Mouse (Mus musculus): Measurements from ENCODE around the gene Spata16. TPM values are rescaled to one million over a fixed set of nuclear protein-coding genes. Genes with fewer than 3 reads are reported as not detected.
"Not testable (repeated sequence)": the region's sequence is repeated elsewhere in the genome, so short reads cannot be mapped to it uniquely, and the experiment has no call there.

Gene Spata16
- total RNA-seq (2021), result not detected
- long read RNA-seq, experiment 1, result 0 reads
- long read RNA-seq, experiment 2, result 0 reads

DNA sequence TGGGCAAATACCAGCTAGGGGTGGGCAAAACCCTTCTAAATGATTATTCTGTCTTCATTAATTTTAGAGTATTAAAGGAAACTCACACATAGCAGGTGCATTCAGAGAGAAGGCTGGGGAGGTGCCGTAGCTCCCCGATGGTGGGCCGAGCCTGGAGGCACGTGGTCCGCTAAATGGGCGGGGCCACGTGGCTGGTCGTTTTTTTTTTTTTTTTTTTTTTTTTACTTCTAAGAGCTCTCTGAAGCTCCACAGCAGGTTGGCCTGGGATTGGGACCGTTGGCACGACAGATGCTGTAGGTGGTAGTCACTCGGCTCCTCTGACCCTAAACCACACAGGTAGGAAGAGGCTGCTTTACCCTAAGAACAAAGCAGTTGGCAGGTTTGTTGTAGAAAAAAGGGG lies at the start of gene Spata16:
Spata16 (plus strand) TSS at position 219 of the 400 bp plus-strand sequence.
- DNase-seq (ENCODE audit: low spot score in 2 of 2), result no peak

GRCm38 (mm10) chr3:26604861-26605260 lies 32.6 kb upstream of the Spata16 start:
- DNase-seq (ENCODE audit: low spot score in 2 of 2), result no peak

DNA sequence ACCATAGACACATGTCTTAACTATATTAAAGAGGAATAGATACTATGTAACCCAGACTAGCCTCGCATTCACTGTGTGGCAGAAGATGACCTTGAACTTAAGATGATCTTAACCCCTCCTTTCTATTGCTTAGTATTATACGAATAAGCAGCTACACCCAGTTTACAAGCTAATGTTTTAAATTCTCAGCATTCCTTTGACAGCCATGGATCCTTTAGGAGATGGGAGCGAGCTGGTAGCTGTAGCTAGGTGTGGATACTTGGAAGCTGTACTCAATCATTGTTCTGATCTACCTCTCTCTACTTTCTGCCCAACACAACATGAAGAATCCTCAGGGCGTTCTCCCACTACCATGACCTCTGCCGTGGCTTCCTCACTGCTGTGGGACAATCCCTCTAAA lies 28.9 kb upstream of the Spata16 start:
- DNase-seq (ENCODE audit: low spot score in 2 of 2), result no peak

DNA sequence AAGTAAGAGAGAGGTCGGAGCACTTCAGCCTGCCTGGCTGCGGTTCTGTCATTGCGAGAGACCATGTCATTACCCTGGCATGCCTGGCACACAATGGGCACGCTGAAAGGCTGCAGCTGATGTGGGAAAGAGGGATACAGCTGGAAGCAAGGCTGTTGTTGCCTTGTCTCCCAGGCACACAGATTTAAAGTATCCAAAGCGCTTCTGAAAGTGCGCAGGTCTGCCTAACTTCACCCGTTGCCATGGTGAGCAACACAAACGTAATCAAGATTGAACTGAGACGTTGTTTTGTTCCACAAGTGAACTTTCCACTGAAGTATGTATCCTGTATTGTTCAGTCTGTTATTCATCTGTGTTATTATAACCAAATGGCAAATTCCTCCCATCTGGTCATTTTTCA lies 1.8 kb downstream of the Spata16 start:
- DNase-seq (ENCODE audit: low spot score in 2 of 2), result peak in 1 of 2 experiments; percentile 36

GRCm38 (mm10) chr3:26639851-26640250 lies 2.4 kb downstream of the Spata16 start:
- no peak for DNase-seq (ENCODE audit: low spot score in 2 of 2)

DNA sequence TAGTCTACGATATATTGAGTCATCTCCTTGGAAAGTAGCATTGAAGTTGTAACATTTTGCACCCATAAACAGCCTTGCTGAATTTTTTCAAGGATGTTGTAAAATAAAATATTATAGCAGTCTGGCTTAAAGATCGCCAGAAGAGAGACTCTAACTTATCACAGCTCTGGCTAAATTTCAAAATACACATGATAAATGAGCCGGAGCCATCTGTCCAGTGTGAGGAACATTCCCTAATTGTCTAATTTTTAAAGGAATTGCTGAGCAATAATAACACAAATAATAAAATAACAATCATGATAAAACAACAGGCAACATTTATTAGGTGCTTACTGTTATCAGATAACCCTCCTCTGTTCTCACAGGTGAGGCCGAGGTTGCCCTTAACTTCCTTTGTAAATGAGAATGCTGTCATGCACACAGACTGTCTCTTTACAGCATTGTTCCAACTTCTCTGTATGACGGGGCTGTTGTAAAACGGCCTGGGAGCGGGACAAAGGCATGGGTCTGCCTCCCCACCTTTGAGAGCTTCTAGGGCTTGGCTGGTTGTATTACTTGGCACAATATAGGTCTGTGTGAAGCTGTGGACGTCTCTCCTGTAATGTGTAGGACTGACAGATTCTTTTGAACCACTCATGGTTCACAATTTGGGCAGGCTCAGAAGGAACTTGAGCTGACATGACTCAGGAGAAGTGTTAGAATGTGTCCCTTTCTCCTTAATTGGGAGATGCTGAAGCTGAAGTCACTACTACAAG lies 3.1 kb downstream of the Spata16 start:
- DNase-seq (ENCODE audit: low spot score in 2 of 2), result peak in 1 of 2 experiments; percentile 40

GRCm38 (mm10) chr3:26641351-26642249 lies 4.2 kb downstream of the Spata16 start:
- DNase-seq (ENCODE audit: low spot score in 2 of 2), result no peak

- no peak for DNase-seq (ENCODE audit: low spot score in 2 of 2)
Measured at GRCm38 (mm10) chr3:26644136-26644535, 6.7 kb downstream of the Spata16 start.

- DNase-seq (ENCODE audit: low spot score in 2 of 2), result peak; percentile 57 to 76
Measured at GRCm38 (mm10) chr3:26646834-26647233, 9.4 kb downstream of the Spata16 start.

- no peak for DNase-seq (ENCODE audit: low spot score in 2 of 2)
Measured at GRCm38 (mm10) chr3:26685832-26686231, 48.4 kb downstream of the Spata16 start.

DNA sequence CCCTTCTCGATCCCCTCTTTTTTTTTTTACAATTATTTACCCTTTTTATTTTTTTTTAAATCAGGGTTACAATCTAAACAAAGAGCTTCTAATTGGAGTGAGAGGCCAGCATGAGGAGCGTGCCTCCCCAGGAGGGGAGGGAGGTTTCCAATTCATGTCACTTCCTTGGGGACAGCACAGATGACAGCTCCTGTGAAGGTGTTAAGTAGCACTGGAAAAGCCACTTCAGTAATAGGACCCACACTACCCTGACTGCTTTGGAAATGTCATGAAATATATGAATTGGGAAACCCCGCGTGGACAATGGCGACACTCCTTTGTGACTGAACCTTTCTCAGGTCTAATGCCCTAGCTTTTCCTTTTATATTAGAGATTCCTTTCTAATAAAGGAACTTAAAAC lies 72.1 kb downstream of the Spata16 start:
- DNase-seq (ENCODE audit: low spot score in 2 of 2), result not testable (repeated sequence)

- no peak for DNase-seq (ENCODE audit: low spot score in 2 of 2)
Measured at GRCm38 (mm10) chr3:26727526-26727925, 90.1 kb downstream of the Spata16 start.

- no peak for DNase-seq (ENCODE audit: low spot score in 2 of 2)
Measured at GRCm38 (mm10) chr3:26750492-26750891, 113.1 kb downstream of the Spata16 start.

DNA sequence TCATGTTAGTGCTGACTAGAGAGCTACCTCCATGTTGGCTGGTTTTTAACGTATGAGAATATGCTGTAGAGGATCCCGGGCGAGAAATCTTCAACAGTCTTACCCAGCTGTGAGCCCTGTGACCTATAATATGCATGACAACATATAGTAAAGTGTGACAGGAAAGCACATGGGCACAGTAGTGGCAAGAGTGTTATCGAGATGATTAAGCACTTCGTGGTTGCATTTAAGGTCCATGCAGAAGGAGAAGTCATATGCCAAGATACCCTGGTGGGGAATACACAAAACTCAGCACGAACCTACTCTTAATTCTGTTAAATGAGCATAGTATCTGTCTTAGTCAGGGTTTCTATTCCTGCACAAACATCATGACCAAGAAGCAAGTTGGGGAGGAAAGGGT lies 115.0 kb downstream of the Spata16 start:
- no peak for DNase-seq (ENCODE audit: low spot score in 2 of 2)

DNA sequence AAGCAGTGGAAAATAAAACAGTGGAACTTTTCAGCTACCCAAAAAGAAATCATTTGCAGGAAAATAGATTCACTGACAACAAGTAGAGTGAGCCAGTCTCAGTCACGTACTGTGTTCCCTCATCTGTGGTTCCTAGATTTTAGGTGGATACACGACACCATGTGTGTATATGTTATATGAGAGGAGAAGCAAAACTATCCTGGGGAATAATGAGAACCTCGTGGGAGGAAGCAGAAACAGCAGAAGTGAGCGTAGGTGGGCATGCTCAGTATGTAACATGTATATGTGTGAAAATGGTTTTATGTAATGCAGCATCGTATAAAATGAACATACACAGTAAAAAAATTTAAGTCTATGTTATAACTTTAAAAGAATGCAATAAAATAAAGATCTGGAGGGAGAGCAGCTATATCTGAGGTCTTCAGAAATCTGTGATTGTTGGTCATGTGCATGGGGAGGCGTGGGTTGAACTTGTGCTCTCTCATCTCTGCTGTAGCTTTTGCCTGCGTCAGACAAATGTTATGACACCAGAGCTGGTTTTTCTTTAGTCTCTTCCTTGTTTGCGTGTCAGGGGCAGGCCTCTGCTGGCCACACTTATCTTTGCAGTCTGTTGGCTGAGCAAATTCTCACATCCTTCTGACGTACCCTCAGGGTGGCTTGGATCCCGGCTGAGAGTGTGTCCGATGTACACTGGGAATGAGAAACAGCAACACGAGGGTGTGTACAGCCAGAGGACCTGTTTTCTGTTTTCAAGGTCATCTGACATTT lies 156.1 kb downstream of the Spata16 start:
- DNase-seq (ENCODE audit: low spot score in 2 of 2), result no peak

DNA sequence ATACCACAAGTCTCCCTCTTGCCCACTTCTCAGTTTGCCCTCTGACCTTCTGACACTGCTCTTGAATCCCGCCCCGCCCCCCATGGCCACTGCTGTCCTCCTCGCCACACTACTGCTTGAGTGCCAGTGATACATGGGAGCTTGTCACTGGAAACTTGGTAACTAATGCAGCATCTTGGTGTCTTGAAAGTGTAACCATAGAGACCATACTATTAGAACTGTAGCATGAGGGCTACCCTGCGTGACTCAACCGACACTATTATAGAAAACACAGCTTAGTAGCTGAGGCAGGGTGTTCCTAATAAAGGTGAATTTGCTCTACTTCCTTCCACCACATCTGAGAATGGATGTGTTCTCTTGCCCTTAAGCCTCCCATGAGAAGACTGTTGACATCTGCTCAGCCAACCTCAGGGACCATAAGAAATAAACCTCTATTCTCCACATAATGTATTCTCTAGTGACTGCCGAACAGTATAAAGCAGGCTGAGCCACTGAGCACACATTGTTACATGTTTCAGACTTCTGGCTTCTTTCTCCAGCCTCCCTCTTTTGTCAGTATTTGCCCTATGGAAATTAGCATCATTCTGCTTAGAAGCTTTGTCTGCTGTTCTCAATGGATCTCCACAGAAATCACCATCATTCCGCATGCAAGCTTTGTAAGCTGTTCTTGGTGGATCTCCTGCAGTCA lies 158.6 kb downstream of the Spata16 start:
- DNase-seq (ENCODE audit: low spot score in 2 of 2), result no peak

DNA sequence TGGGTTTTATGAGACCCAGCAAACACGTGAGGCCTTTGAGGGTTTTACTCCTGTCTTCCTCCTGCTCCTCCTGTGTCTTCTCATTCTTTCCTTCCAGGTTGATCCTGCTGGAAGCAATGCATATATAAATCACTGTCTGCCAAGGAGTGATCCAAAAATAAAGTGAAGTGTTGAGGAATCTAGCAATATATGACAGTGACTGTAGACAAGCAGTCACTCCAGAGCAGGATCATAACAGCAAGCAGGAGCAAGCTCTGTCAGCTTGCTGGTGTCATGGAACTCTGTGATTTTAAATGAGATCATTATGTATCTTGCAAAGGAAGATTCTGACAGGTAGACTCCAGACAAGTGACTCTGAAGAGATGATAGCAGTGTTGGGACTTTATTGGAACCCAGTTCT lies 159.5 kb downstream of the Spata16 start:
- DNase-seq (ENCODE audit: low spot score in 2 of 2), result no peak

- no peak for DNase-seq (ENCODE audit: low spot score in 2 of 2)
Measured at GRCm38 (mm10) chr3:26814307-26814706, 176.9 kb downstream of the Spata16 start.

GRCm38 (mm10) chr3:26815764-26816163 lies 178.3 kb downstream of the Spata16 start:
- no peak for DNase-seq (ENCODE audit: low spot score in 2 of 2)

- DNase-seq (ENCODE audit: low spot score in 2 of 2), result no peak
Measured at GRCm38 (mm10) chr3:26819398-26819797, 182.0 kb downstream of the Spata16 start.

Data from layer of hippocampus, postnatal 14 days (tissue).